Mouse (Mus musculus): ENCODE results near the gene Serpina3n.
"Not testable (repeated sequence)": the region's sequence is repeated elsewhere in the genome, so short reads cannot be mapped to it uniquely, and the experiment has no call there.

DNA sequence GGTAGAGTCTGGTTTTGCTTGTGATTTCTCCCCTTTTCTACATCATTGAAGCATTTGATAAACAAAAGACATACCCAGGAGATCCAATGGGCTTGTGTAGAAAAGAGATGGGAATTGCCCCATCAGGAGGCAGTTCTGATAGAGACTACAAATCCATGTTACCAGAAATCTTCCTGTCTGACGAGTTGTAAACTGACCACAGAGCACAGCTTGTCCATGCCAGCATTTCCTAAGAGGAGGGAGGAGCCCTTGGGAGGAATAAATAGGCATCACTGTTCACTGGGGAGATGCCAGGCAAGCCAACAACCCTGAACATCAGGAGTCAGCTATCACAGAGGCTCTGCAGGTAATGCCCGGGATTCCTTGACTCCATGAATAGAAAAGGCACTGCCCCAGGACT is 19.7 kb upstream of the Serpina3n start:
- not testable (repeated sequence) for TF ChIP-seq CTCF, EP300 (IDR thresholded peaks at IDR 0.05; ENCODE audit: low read depth)
